Mouse (Mus musculus) B cell, adult 2 months (primary cell): ENCODE results near the gene Khdc1a.
"Not testable (repeated sequence)": the region's sequence is repeated elsewhere in the genome, so short reads cannot be mapped to it uniquely, and the experiment has no call there.

Experiments used
- DNase-seq, 2 experiments: peaks; one replicate each; pipeline ENCODE4 v3.0.0; 2022

Khdc1a gene

GRCm38 (mm10) chr1:21349341-21349740 lies at the start of gene Khdc1a:
TSS of gene Khdc1a (plus strand) at chr1:21349641.
- no peak for DNase-seq

DNA sequence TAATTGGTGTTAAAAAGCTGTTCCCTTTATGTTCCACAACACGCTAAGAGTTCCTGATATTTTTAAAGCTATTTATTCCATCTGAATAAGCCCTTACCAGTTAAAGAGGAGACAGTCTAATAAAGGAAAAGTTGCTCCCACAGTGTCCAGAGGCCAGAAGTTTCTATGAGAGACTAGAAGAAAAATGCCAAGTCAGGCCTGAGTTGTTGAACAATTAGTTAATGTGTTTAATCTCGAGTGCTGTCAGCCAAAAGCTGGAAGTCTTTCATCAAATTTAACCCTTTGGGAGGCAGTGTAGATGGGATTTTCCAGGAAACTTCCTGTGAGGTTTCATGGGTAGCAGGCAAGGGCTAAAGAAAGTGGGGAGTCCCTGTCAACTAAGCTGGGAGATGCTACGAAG lies 49.6 kb upstream of the Khdc1a start:
- DNase-seq, result no peak

GRCm38 (mm10) chr1:21301686-21302085 lies 47.8 kb upstream of the Khdc1a start:
- no peak for DNase-seq

GRCm38 (mm10) chr1:21304174-21304573 lies 45.3 kb upstream of the Khdc1a start:
- no peak for DNase-seq

DNA sequence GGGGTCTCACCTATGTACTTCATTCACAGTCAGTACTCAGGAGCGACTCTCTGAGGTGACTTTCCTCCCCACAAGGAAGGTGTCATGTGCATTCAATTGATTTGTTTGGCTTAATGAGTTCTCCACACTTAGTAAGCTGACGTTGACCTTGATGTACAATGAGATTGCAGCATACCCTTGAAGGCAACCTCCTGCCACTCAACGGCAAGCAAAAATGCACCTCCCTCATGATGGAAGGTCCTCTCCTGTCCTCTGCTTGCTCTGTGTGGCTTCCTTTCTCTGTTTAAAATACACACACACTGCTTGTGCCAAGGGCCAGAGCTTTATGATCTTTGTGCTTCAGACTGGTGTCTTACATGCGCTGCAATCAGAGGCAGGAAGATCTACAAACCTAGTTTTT lies 44.8 kb upstream of the Khdc1a start:
- DNase-seq, result no peak

GRCm38 (mm10) chr1:21305443-21305842 lies 44.0 kb upstream of the Khdc1a start:
- DNase-seq, result no peak

DNA sequence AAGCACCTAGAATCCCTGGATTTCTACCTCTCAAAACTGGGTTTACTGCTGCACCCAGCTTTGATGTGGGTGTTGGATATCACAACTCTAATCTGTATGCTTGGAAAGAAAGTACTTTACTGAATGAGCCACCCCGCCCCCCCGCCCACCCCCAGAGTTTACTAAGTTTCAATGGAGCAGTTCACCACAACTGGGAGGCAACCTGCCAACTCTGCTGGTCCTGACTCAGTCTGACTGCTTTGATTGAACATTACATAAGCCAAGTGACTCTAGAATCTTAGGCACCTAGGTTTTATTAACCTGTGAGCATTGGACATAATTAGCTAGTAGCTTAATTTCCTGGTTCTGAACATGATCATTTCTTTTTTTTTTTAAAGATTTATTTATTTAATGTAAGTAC lies 35.1 kb upstream of the Khdc1a start:
- no peak for DNase-seq

- no peak for DNase-seq
These were observed 33.7 kb upstream of the Khdc1a start for GRCm38 (mm10) chr1:21315756-21316155.

- no peak for DNase-seq
These were observed 33.1 kb upstream of the Khdc1a start for GRCm38 (mm10) chr1:21316305-21316704.

- no peak for DNase-seq
These were observed 31.2 kb upstream of the Khdc1a start for GRCm38 (mm10) chr1:21318202-21318601.

DNA sequence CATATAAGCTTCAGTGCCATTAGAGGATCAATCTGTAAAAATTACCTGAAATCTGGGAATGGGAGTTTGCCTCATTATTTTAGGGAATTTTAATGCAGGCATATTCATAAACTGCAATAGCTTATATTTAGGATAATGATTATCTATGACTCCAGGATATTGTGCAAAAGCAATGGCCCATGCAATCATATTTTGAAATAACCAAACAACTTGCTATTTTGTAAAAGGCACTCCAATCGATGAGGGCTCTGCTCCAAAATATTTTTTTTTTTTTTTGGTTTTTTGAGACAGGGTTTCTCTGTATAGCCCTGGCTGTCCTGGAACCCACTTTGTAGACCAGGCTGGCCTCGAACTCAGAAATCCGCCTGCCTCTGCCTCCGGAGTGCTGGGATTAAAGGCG lies 29.2 kb upstream of the Khdc1a start:
- DNase-seq, result not testable (repeated sequence)

DNA sequence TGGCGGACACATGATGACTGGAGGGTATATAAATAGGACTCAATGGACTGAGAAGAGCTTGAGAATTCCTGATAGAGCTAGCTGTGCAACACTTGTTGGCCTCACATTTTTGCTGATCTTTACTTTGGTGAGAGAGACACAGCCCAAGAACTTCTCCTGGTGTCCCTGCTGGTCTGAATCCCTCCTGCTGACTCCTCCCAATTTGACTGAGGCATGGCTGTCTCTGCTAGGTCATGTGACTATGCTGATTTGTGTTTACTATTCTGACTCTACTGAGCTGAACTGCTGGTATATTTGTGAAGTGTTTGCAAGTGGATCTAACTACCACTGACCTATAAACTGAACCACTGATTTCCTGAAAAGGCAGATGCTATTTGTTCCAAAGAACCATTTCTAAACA lies 27.8 kb upstream of the Khdc1a start:
- no peak for DNase-seq

DNA sequence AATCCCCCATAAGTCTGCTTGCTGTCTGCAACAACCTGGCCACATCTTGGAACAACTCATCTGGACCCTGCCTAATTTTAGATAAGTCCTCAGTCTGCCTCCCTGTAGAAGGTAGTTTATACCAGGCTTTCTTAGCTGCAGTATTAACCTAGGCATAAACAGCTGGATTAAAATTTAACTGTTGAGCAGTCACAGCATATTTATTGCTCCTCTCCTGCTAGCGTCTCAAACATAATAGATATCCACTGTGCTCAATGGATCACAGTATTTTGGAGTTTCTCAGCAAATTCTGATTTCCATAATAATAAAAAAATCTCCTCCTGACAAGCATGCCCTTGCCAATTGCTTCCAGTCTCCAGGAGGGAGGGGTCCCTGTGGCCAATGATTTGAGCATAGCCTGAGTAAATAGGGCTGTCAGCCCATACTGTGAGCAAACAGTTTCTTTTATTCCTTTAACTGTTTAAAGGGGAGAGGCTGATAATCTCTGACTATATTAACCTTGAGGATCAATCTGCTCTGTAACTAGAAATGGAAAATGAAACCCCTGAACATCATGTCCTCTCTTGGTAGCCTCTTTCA lies 25.4 kb upstream of the Khdc1a start:
- no peak for DNase-seq

DNA sequence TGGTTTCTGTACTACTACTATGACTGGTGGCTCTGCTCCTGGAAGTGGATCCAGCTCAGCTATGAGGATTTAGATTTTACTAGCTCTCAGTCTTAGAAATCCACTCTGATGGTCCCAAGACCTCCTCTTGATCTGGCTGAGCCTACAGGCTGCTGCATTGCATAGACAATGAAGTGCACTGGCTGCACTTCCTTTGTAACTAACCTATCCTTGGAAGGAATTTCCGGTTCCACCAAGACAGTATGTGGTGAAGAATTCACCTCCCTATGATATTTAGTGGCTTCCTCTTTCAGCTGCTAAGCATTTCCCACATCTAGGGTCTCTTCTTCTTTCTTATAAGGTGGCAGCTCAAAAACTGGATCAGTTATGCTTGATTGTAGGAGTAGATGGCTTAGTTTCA lies 24.8 kb upstream of the Khdc1a start:
- DNase-seq, result no peak

DNA sequence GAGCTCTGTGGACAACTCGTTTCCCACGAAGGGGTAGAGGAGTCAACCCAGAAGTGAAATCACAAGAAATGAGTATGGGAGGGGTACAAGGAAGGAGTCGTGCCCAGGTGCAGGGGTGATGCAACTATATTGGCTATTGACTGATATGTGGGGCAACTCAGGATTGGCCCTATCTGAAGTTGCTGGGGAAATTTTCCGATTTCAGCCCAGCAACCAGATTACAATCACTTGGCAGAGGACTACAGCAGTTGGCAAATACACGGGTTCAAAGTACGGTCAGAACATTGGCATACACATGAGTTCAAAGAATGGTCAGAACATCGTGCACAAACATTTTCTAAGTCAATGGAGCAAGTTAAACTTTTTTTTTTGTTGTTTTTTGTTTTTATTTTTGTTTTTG lies 22.7 kb upstream of the Khdc1a start:
- DNase-seq, result no peak

- not testable (repeated sequence) for DNase-seq
These were observed 18.3 kb upstream of the Khdc1a start for GRCm38 (mm10) chr1:21331161-21331560.

GRCm38 (mm10) chr1:21333222-21333973 lies 16.0 kb upstream of the Khdc1a start:
- peak; percentile 2 to 5 for DNase-seq

- no peak for DNase-seq
These were observed 13.6 kb upstream of the Khdc1a start for GRCm38 (mm10) chr1:21335836-21336235.

DNA sequence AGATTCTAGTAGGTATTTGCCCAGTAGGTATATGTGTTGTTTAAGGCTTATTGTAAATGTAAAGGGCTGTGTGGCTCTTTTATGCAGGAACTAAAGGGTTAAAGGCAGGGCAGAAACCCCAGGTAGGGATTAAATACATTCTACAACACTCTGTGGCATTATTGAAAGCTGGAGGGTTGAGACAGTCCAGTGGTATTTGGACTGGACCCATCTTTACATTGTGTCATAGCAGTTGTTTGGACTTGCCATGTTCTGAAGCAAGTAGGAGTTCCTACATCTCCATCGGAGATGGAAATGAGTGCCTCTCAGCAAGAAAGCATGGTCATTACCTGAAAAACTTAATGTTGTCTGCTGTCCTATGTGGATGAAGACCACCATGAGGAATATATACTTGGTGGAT lies 8.7 kb upstream of the Khdc1a start:
- DNase-seq, result no peak

DNA sequence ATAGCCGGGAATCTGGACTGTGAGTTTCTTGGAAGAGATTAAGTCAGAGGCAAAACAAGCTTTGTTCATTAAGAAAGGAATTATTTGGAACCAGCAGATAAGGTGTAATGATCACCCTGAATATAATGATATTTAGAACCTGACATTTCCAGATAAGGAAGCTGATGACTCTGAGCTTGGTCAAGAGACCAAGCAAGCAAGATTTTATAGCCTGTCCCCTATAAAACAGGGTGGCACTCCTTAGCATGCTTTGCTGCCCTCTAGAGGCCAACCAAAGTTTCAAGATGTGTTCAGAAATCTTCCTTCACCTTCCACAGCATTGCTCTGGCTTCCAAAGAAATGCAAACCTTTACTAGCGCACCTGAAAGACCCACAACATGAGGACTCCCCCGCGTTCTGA lies 5.2 kb upstream of the Khdc1a start:
- peak; percentile 37 to 41 for DNase-seq

- not testable (repeated sequence) for DNase-seq
These were observed 4.7 kb upstream of the Khdc1a start for GRCm38 (mm10) chr1:21344752-21345151.

- not testable (repeated sequence) for DNase-seq
These were observed 18.6 kb downstream of the Khdc1a start, which contains the start of gene Khdc1c for GRCm38 (mm10) chr1:21368031-21368430. TSS of gene Khdc1c (plus strand) at chr1:21368331.

- DNase-seq, result no peak
These were observed 33.8 kb downstream of the Khdc1a start, which contains the start of gene Khdc1b for GRCm38 (mm10) chr1:21383256-21383655. TSS of gene Khdc1b (plus strand) at chr1:21383556.

DNA sequence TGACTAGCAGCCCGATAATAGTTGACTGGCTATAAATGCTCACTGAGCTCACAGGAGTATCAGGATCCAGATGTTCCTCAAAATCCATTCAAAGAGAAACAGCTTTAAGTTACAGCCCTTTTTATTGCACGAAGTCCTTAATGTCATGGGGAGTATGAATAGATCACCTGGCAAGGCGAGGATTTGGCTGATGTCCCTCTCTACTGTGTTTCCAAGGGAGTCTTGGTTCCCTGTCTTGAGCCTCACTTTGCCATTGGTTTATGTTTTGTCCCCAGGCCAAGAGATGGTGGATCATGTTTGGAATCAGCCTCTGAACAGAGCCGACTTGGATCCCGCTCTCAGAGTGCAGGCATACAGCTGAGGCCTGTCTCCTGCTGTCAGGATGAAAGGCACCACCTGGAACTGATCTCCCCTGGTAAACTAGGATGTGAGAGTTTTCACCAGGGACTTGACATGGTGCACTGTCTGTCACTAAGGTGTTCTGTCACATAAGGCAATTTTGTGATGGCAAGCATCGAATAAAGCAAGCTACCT lies 41.8 kb downstream of the Khdc1a start:
- no peak for DNase-seq
